Mouse (Mus musculus) CH12.LX (cell line): ENCODE data around the gene Cd3g. TPM values are rescaled to one million over a fixed set of nuclear protein-coding genes. Genes with fewer than 3 reads are reported as not detected.

ENCODE experiments used
- DNase-seq: peaks from one replicate; pipeline ENCODE4 v3.0.0-alpha.2; 2013; ENCODE audit errors: extremely low read depth
- H3K27ac ChIP-seq: 2 replicates; pipeline ENCODE4 v1.5.1; 2012; ENCODE audit warnings: low read depth, mild to moderate bottlenecking, control low read depth, moderate library complexity; ENCODE audit not compliant: insufficient read depth
- H3K27me3 ChIP-seq: replicated peaks from 2 replicates; pipeline ENCODE3; 2012; ENCODE audit warnings: inconsistent platforms
- H3K36me3 ChIP-seq, 2 experiments: replicated peaks in 1 of 2; 2 replicates each; pipeline versions ENCODE3 to v1.6.1; 2012; ENCODE audit warnings: inconsistent platforms in 1 of 2, low read length in 1 of 2, mild to moderate bottlenecking in 1 of 2, mixed read lengths in 1 of 2, moderate library complexity in 1 of 2; ENCODE audit not compliant: control insufficient read depth in 1 of 2, insufficient read depth in 1 of 2
- H3K4me1 ChIP-seq, 2 experiments: 2 replicates each; pipeline ENCODE4 v1.6.1; 2012; ENCODE audit warnings: inconsistent platforms in 1 of 2, moderate library complexity in 1 of 2; ENCODE audit not compliant: insufficient read depth in 2 of 2, control insufficient read depth in 1 of 2
- H3K4me2 ChIP-seq: 2 replicates; pipeline ENCODE4 v1.6.1; 2012; ENCODE audit warnings: low read depth, mild to moderate bottlenecking, control low read depth; ENCODE audit not compliant: poor library complexity, insufficient read depth, severe bottlenecking
- H3K4me3 ChIP-seq, 3 experiments: fragments of 150-350 bp in 1 of 3; sonication (generic) in 1 of 3; replicated peaks in 1 of 3; 2 replicates each; pipeline versions ENCODE3 to v1.5.1; 2011 to 2012; ENCODE audit warnings: low read depth in 2 of 3, low read length in 2 of 3, mild to moderate bottlenecking in 2 of 3, moderate library complexity in 2 of 3, control low read depth in 1 of 3, improper control_type of control experiment in 1 of 3, inconsistent platforms in 1 of 3, mixed read lengths in 1 of 3; ENCODE audit not compliant: poor library complexity in 1 of 3
- H3K79me2 ChIP-seq: replicated peaks from 2 replicates; pipeline ENCODE4 v1.6.1; 2012; ENCODE audit warnings: mild to moderate bottlenecking, moderate library complexity; ENCODE audit not compliant: control insufficient read depth, poor library complexity, insufficient read depth, severe bottlenecking; ENCODE audit errors: extremely low read depth
- H3K9ac ChIP-seq: 2 replicates; pipeline ENCODE4 v1.6.1; 2012; ENCODE audit warnings: low read depth, mild to moderate bottlenecking, control low read depth, moderate library complexity; ENCODE audit not compliant: insufficient read depth
- H3K9me3 ChIP-seq: replicated peaks from 2 replicates; pipeline ENCODE3; 2012; ENCODE audit warnings: low read length, inconsistent platforms, mixed read lengths
- BHLHE40 ChIP-seq: IDR thresholded peaks from 2 replicates; pipeline ENCODE4 v1.6.1; 2011; ENCODE audit warnings: mild to moderate bottlenecking, low read depth, low read length, improper control_type of control experiment
- CHD1 ChIP-seq: IDR thresholded peaks from 2 replicates; pipeline ENCODE4 v1.6.1; 2012; ENCODE audit warnings: low read depth, low read length, improper control_type of control experiment, inconsistent platforms
- CHD2 ChIP-seq: IDR thresholded peaks from 2 replicates; pipeline ENCODE4 v1.6.1; 2011; ENCODE audit warnings: low read length, improper control_type of control experiment
- E2F4 ChIP-seq: IDR thresholded peaks from 2 replicates; pipeline ENCODE4 v1.6.1; 2011; ENCODE audit warnings: low read depth, low read length, improper control_type of control experiment; ENCODE audit not compliant: insufficient replicate concordance
- EP300 ChIP-seq: IDR thresholded peaks from 2 replicates; pipeline ENCODE4 v1.6.1; 2011; ENCODE audit warnings: low read length, improper control_type of control experiment
- ETS1 ChIP-seq: conservative IDR thresholded peaks from 2 replicates; pipeline ENCODE4 v1.6.1; 2012; ENCODE audit warnings: low read depth, mild to moderate bottlenecking, inconsistent platforms, low read length, improper control_type of control experiment, moderate library complexity
- IRF4 ChIP-seq: IDR thresholded peaks from 2 replicates; pipeline ENCODE4 v1.6.1; 2014; ENCODE audit warnings: low read depth, mild to moderate bottlenecking, inconsistent platforms, low read length, improper control_type of control experiment
- JUND ChIP-seq: conservative IDR thresholded peaks from 2 replicates; pipeline ENCODE4 v1.6.1; 2011; ENCODE audit warnings: low read depth, low read length, improper control_type of control experiment
- KAT2A ChIP-seq: IDR thresholded peaks from 2 replicates; pipeline ENCODE4 v1.6.1; 2012; ENCODE audit warnings: low read length, improper control_type of control experiment, inconsistent platforms; ENCODE audit not compliant: insufficient replicate concordance
- MXI1 ChIP-seq: IDR thresholded peaks from 2 replicates; pipeline ENCODE4 v1.6.1; 2011; ENCODE audit warnings: mild to moderate bottlenecking, low read depth, low read length, improper control_type of control experiment
- MYC ChIP-seq: IDR thresholded peaks from 2 replicates; pipeline ENCODE4 v1.6.1; 2011; ENCODE audit warnings: low read depth, mild to moderate bottlenecking, improper control_type of control experiment, low read length
- NRF1 ChIP-seq: IDR thresholded peaks from 2 replicates; pipeline ENCODE4 v1.6.1; 2014; ENCODE audit warnings: low read depth, mild to moderate bottlenecking, inconsistent platforms, low read length, improper control_type of control experiment, moderate library complexity
- TBP ChIP-seq: conservative IDR thresholded peaks from 2 replicates; pipeline ENCODE4 v1.6.1; 2011; ENCODE audit warnings: low read depth, low read length, improper control_type of control experiment
- TCF12 ChIP-seq: IDR thresholded peaks from 2 replicates; pipeline ENCODE4 v1.6.1; 2014; ENCODE audit warnings: low read depth, mild to moderate bottlenecking, inconsistent platforms, low read length, improper control_type of control experiment
- UBTF ChIP-seq: IDR thresholded peaks from 2 replicates; pipeline ENCODE4 v1.6.1; 2012; ENCODE audit warnings: low read depth, mild to moderate bottlenecking, inconsistent platforms, low read length, improper control_type of control experiment, moderate library complexity
- ZKSCAN1 ChIP-seq: IDR thresholded peaks from 2 replicates; pipeline ENCODE4 v1.6.1; 2012; ENCODE audit warnings: low read depth, inconsistent platforms, low read length, improper control_type of control experiment, borderline replicate concordance
- ZMIZ1 ChIP-seq: IDR thresholded peaks from 2 replicates; pipeline ENCODE4 v1.6.1; 2012; ENCODE audit warnings: low read depth, mild to moderate bottlenecking, inconsistent platforms, low read length, improper control_type of control experiment
- ZNF384 ChIP-seq: IDR thresholded peaks from 2 replicates; pipeline ENCODE4 v1.6.1; 2012; ENCODE audit warnings: low read depth, low read length, improper control_type of control experiment, inconsistent platforms
- dilution Hi-C: fragments of 300-500 bp; cut with MboI; formaldehyde crosslinking; loops from 2 replicates; pipeline ENCODE4 v1.14.3; 2020; ENCODE audit warnings: low sequenced_read_pairs; ENCODE audit not compliant: extremely low pct_unique_long_range_greater_than_20kb, extremely low pct_ligation_motif_present
- in situ Hi-C: fragments of 300-500 bp; cut with MboI; formaldehyde crosslinking; loops from 3 replicates; pipeline ENCODE4 v1.14.3; 2019; ENCODE audit warnings: low sequenced_read_pairs, low pct_ligation_motif_present, low pct_unique_long_range_greater_than_20kb, mixed read lengths
- polyA plus RNA-seq: library from polyadenylated mRNA; unstranded; fragments of >175 nt; gene quantifications from 2 replicates; pipeline ENCODE4 v1.2.1, GENCODE M21; 2012; ENCODE audit warnings: low read depth; ENCODE audit not compliant: insufficient read length
- total RNA-seq, 2 experiments: library from RNA; depleted of rRNA; stranded (reverse); fragments of 300-350 nt in 1 of 2; fragments of >200 nt in 1 of 2; gene quantifications; 2 replicates each; pipeline ENCODE4 v1.2.3; 2012 to 2014

The Cd3g gene
- 11.2 and 12.7 TPM in 2 replicates for total RNA-seq (2012; rRNA removed)
- 1.3 and 1.7 TPM in 2 replicates for total RNA-seq (2014; rRNA removed)
- 2.2 and 2.9 TPM in 2 replicates for polyA plus RNA-seq

DNA sequence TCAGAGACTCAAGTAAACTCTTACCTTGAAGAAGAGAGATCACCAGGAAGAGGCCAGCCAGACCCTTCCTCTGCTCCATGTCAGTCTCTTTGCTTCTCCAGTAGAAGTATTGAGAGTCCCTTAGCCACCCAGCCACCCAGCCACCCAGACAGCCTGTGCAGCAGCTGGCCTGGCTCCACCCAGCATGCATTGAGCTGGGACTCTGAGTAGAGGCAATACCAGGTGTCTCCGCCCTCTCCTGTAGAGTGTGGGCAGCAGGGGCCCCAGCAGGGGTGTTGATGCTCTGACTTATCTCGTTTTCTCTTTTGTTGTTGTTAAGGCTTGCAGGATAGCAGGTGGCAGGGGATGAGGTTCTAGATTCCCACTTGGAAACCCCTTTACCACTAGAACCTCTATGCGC is at the start of gene Cd3g:
TSS of gene Cd3g (minus strand) at position 190 of the 400 bp plus-strand sequence.
- no peak within 1 kb of the TSS for H3K27ac ChIP-seq
- H3K9me3 ChIP-seq: no peaks in the 10 kb centered on the region
- peaks cover 18 to 20% of the 10 kb centered on the region in 2 experiments for H3K4me1 ChIP-seq
- peaks cover 14% of the 10 kb centered on the region for H3K27me3 ChIP-seq
- H3K36me3 ChIP-seq: no peaks in the 10 kb centered on the region
- no peak for TF ChIP-seq MYC
- no peak for TF ChIP-seq NRF1
- no peak for TF ChIP-seq EP300
- no peak for TF ChIP-seq MXI1
- TF ChIP-seq CHD1: no peak
- no peak for TF ChIP-seq E2F4
- no peak for TF ChIP-seq JUND
- no peak for TF ChIP-seq ZNF384
- no peak for TF ChIP-seq BHLHE40
- TF ChIP-seq KAT2A: no peak
- no peak for TF ChIP-seq ZKSCAN1
- no peak for TF ChIP-seq CHD2
- TF ChIP-seq ETS1: no peak
- no peak for TF ChIP-seq TBP
- no peak for TF ChIP-seq ZMIZ1
- in situ Hi-C loops (no loop called here), dilution Hi-C loops (no loop called here)
- no peak within 1 kb of the TSS for H3K4me3 ChIP-seq
- H3K9ac ChIP-seq: no peak within 1 kb of the TSS
- peak; percentile 33 for DNase-seq
- H3K79me2 ChIP-seq: no peaks in the 10 kb centered on the region
- no peak within 1 kb of the TSS for H3K4me2 ChIP-seq

DNA sequence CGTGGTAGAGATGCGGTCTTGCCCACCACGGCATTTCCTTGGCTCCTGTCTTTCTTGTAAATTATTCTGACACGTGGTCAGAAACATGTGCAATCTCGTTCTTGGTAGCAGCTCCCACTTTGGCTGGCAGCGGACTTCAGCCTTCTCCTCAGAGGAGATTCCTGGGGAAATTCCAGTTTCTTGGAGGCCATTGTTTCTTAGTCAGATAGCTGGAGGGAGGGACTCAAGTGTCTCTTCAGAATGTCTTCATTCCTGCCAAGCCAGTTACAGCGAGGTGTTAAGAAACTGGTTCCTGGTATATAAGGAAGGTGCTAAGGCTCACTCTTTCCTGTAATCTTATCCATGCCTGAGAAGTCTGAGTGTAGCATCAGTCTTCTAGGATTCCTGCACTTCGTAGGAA is 47.1 kb upstream of the Cd3g start:
- no peak for DNase-seq
- H3K4me3 ChIP-seq: no peak overlapping the region
- H3K27ac ChIP-seq: no peak overlapping the region
- peaks cover 43 to 58% of the 10 kb centered on the region in 2 experiments for H3K4me1 ChIP-seq
- H3K79me2 ChIP-seq: no peaks in the 10 kb centered on the region
- H3K4me2 ChIP-seq: no peak overlapping the region
- H3K36me3 ChIP-seq: no peaks in the 10 kb centered on the region
- no peak for TF ChIP-seq TCF12
- TF ChIP-seq UBTF: no peak
- no peak for TF ChIP-seq TBP
- TF ChIP-seq IRF4: no peak
- dilution Hi-C loops (no loop called here), in situ Hi-C loops (loop anchor here (5.0 kb wide), 2 partner anchors 65 to 90 kb away; partner anchors contain the start of gene Scn2b)
- no peaks in the 10 kb centered on the region for H3K9me3 ChIP-seq
- H3K9ac ChIP-seq: no peak overlapping the region
- peaks cover 2% of the 10 kb centered on the region for H3K27me3 ChIP-seq
